Mouse (Mus musculus) forebrain, embryonic 16.5 days (tissue): ENCODE results near the gene Eif2ak2. TPM values are rescaled to one million over a fixed set of nuclear protein-coding genes. Genes with fewer than 3 reads are reported as not detected.

Experiments
- ATAC-seq: fragments of 200-750 bp; cut with Nextera tagmentation; 2 replicates; pipeline ENCODE4 v1.8.0; 2017; ENCODE audit warnings: mild to moderate bottlenecking, moderate library complexity
- H3K27ac ChIP-seq: fragments of 300-500 bp; sonication (generic); 2 replicates; pipeline ENCODE4 v1.5.1; 2014; ENCODE audit warnings: low read length, control low read depth
- H3K27me3 ChIP-seq: fragments of 300-500 bp; sonication (generic); replicated peaks from 2 replicates; pipeline ENCODE4 v1.6.1; 2014; ENCODE audit warnings: low read length; ENCODE audit not compliant: control insufficient read depth, insufficient read depth
- H3K36me3 ChIP-seq: fragments of 300-500 bp; sonication (generic); 2 replicates; pipeline ENCODE4 v1.6.1; 2014; ENCODE audit not compliant: control insufficient read depth, insufficient read depth
- H3K4me1 ChIP-seq: fragments of 300-500 bp; sonication (generic); replicated peaks from 2 replicates; pipeline ENCODE4 v1.6.1; 2014; ENCODE audit warnings: low read length; ENCODE audit not compliant: control insufficient read depth, insufficient read depth
- H3K4me2 ChIP-seq: fragments of 300-500 bp; sonication (generic); 2 replicates; pipeline ENCODE4 v1.6.1; 2014; ENCODE audit warnings: mild to moderate bottlenecking, low read length, control low read depth
- H3K4me3 ChIP-seq: fragments of 300-500 bp; sonication (generic); replicated peaks from 2 replicates; pipeline ENCODE4 v1.5.1; 2014; ENCODE audit warnings: mild to moderate bottlenecking, low read length, control low read depth
- H3K9ac ChIP-seq: fragments of 300-500 bp; sonication (generic); replicated peaks from 2 replicates; pipeline ENCODE4 v1.6.1; 2014; ENCODE audit warnings: low read depth, low read length, control low read depth
- H3K9me3 ChIP-seq: fragments of 300-500 bp; sonication (generic); 2 replicates; pipeline ENCODE4 v1.6.1; 2016; ENCODE audit warnings: low read length; ENCODE audit not compliant: control insufficient read depth
- WGBS: fragments of 180-500 bp; shearing (Covaris S2); extraction: QIAGEN DNeasy Blood & Tissue Kit; methylation state at CpG from one replicate; pipeline ENCODE4 v1.1.7; 2014; 5-methylcytosine and 5-hydroxymethylcytosine counted together
- polyA plus RNA-seq: library from polyadenylated mRNA; unstranded; fragments of >200 nt; fragmentation: Nextera tagmentation; extraction: Ambion mirVana; gene quantifications from 2 replicates; pipeline ENCODE4 v1.2.1, GENCODE M21; 2015

Gene Eif2ak2
- polyA plus RNA-seq = 2.2 and 3.1 TPM in 2 replicates

GRCm38 (mm10) chr17:78882401-78883112 is at the start of gene Eif2ak2:
Gene Eif2ak2 (minus strand): TSS chr17:78882573.
- Histone ChIP-seq H3K4me1 (peaks cover 7% of the 10 kb centered on the region; the same call in 1 of the 2 replicates), H3K9ac (peak within 1 kb of the TSS; percentile 47), H3K4me2 (peak within 1 kb of the TSS; percentile 63), H3K9me3 (no peaks in the 10 kb centered on the region), H3K27me3 (no peaks in the 10 kb centered on the region), H3K27ac (no peak within 1 kb of the TSS), H3K36me3 (no peaks in the 10 kb centered on the region), H3K4me3 (peak within 1 kb of the TSS; percentile 34)
- WGBS = under 1% methylated on average over 28 of the region's 28 CpGs
- peak; percentile 93 for ATAC-seq

- H3K27ac ChIP-seq = no peak overlapping the region
- no peak overlapping the region for H3K4me3 ChIP-seq
- WGBS = 38% methylated on average over 6 of the region's 6 CpGs
- peak overlapping the region; percentile 75 for H3K4me2 ChIP-seq
- H3K36me3 ChIP-seq = peaks cover 23% of the 10 kb centered on the region
- H3K9ac ChIP-seq = no peak overlapping the region
- no peaks in the 10 kb centered on the region for H3K9me3 ChIP-seq
- peaks cover 15% of the 10 kb centered on the region for H3K4me1 ChIP-seq
- ATAC-seq = no peak
- no peaks in the 10 kb centered on the region for H3K27me3 ChIP-seq
Measured at GRCm38 (mm10) chr17:78917696-78918095, 35.3 kb upstream of the Eif2ak2 start.

DNA sequence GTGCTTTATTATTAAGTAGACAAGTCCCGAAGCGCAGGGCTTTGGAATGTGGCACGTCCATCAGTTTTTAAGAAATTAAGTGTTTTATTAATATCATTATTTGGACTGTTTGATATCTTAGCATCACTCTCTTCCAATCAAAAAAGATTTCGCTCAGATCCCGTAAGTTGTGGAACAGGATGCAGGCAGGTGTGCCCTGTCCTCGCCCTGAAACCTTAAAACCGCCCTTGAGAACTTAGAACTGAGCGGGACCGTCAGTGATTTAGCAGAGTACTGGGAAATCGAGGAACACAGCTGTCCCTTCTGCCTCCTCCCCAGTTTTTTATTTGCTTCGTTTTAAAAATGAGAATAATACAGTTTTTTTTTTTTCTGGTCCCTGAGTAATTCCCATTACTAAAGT is 34.5 kb upstream of the Eif2ak2 start:
- peaks cover 18% of the 10 kb centered on the region for H3K36me3 ChIP-seq
- H3K4me1 ChIP-seq = peaks cover 15% of the 10 kb centered on the region
- 1% methylated on average over 11 of the region's 11 CpGs for WGBS
- no peaks in the 10 kb centered on the region for H3K27me3 ChIP-seq
- H3K9me3 ChIP-seq = no peaks in the 10 kb centered on the region
- H3K9ac ChIP-seq = peak overlapping the region; percentile 92
- peak overlapping the region; percentile 82 for H3K27ac ChIP-seq
- H3K4me3 ChIP-seq = peak overlapping the region; percentile 86
- H3K4me2 ChIP-seq = peak overlapping the region; percentile 75
- no peak for ATAC-seq

DNA sequence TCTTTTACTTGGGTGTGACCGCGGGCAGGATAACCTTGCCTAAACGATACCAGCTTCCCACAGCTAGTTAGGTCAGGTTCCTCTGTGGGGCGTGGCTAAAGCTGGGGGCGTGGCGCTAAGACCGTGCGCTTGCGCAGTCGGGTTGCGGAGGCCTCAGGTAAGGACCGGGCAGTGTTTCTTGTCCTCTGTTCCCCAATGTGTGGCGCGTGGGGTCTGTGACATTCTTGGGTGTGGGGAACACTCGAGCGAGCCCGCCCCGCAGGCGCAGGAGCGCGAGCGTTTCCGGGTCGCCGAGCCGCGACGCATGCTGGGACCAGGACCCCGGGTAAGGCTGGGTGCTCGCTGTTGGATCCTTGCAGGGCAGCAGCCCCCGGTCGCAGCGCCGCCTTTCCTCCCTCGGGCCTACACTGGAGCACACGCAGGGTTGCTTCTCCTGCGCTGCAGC is 34.0 kb upstream of the Eif2ak2 start, which contains the start of gene Cebpzos:
Gene Cebpzos, plus strand, starts transcription at position 132 of the 445 bp plus-strand sequence.
- H3K9me3 ChIP-seq = no peaks in the 10 kb centered on the region
- peak within 1 kb of the TSS; percentile 82 for H3K27ac ChIP-seq
- peak within 1 kb of the TSS; percentile 75 for H3K4me2 ChIP-seq
- H3K9ac ChIP-seq = peak within 1 kb of the TSS; percentile 92
- 0% methylated on average over 37 of the region's 37 CpGs for WGBS
- H3K4me3 ChIP-seq = peak within 1 kb of the TSS; percentile 86
- peak; percentile 94 for ATAC-seq
- H3K27me3 ChIP-seq = no peaks in the 10 kb centered on the region
- H3K4me1 ChIP-seq = peaks cover 15% of the 10 kb centered on the region
- H3K36me3 ChIP-seq = peaks cover 13% of the 10 kb centered on the region

- H3K4me3 ChIP-seq = peak overlapping the region; percentile 86
- H3K9me3 ChIP-seq = no peaks in the 10 kb centered on the region
- H3K9ac ChIP-seq = peak overlapping the region; percentile 92
- no peaks in the 10 kb centered on the region for H3K27me3 ChIP-seq
- H3K4me2 ChIP-seq = peak overlapping the region; percentile 75
- ATAC-seq = peak; percentile 21
- WGBS = 47% methylated on average over 6 of the region's 6 CpGs
- H3K4me1 ChIP-seq = peaks cover 15% of the 10 kb centered on the region
- H3K36me3 ChIP-seq = peaks cover 8% of the 10 kb centered on the region; the same call in 1 of the 2 replicates
- H3K27ac ChIP-seq = peak overlapping the region; percentile 82
Measured at GRCm38 (mm10) chr17:78915772-78916171, 33.4 kb upstream of the Eif2ak2 start.

GRCm38 (mm10) chr17:78913921-78914320 is 31.5 kb upstream of the Eif2ak2 start:
- no peaks in the 10 kb centered on the region for H3K9me3 ChIP-seq
- 83% methylated on average over 3 of the region's 3 CpGs for WGBS
- no peaks in the 10 kb centered on the region for H3K27me3 ChIP-seq
- H3K9ac ChIP-seq = no peak overlapping the region
- no peak overlapping the region for H3K4me2 ChIP-seq
- ATAC-seq = no peak
- H3K4me3 ChIP-seq = no peak overlapping the region
- H3K4me1 ChIP-seq = peaks cover 15% of the 10 kb centered on the region
- H3K36me3 ChIP-seq = peaks cover 3% of the 10 kb centered on the region; the same call in 1 of the 2 replicates
- no peak overlapping the region for H3K27ac ChIP-seq

GRCm38 (mm10) chr17:78912861-78913281 is 30.5 kb upstream of the Eif2ak2 start:
- no peaks in the 10 kb centered on the region for H3K27me3 ChIP-seq
- WGBS = 29% methylated on average over 6 of the region's 6 CpGs
- H3K9me3 ChIP-seq = no peaks in the 10 kb centered on the region
- H3K36me3 ChIP-seq = no peaks in the 10 kb centered on the region
- H3K27ac ChIP-seq = no peak overlapping the region
- peak overlapping the region; percentile 39 for H3K4me3 ChIP-seq
- H3K9ac ChIP-seq = peak overlapping the region; percentile 5; the same call in 1 of the 2 replicates
- H3K4me1 ChIP-seq = peaks cover 13% of the 10 kb centered on the region
- peak overlapping the region; percentile 42 for H3K4me2 ChIP-seq
- peak; percentile 75 for ATAC-seq

DNA sequence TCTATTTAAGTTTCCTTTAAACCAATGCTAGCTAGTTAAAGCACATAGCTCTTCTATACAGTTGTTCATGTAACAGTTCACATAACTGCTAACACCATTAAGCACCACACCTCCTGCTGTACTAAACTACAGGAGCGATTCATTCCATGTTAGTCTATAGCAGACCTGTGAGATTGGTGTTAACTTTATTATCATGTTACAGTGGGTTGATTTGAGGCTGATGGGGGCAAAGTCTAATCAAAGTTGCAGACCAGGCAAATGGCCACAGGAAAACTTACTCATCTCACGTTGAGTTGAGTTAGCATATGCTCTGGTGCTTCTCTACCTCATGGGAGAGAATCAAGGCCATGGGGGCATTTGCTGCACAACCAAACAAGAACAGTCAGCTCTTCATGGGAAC is 27.0 kb upstream of the Eif2ak2 start:
- ATAC-seq = no peak
- H3K4me3 ChIP-seq = no peak overlapping the region
- H3K27me3 ChIP-seq = no peaks in the 10 kb centered on the region
- WGBS = 75% methylated on average over 2 of the region's 2 CpGs
- H3K4me2 ChIP-seq = no peak overlapping the region
- no peaks in the 10 kb centered on the region for H3K36me3 ChIP-seq
- H3K27ac ChIP-seq = no peak overlapping the region
- H3K9me3 ChIP-seq = no peaks in the 10 kb centered on the region
- no peaks in the 10 kb centered on the region for H3K4me1 ChIP-seq
- no peak overlapping the region for H3K9ac ChIP-seq

GRCm38 (mm10) chr17:78906892-78907291 is 24.5 kb upstream of the Eif2ak2 start, which contains the start of gene Sult6b1:
Gene Sult6b1 (minus strand): TSS chr17:78906992.
- Histone ChIP-seq H3K4me1 (no peaks in the 10 kb centered on the region), H3K9ac (no peak within 1 kb of the TSS), H3K36me3 (no peaks in the 10 kb centered on the region), H3K9me3 (no peaks in the 10 kb centered on the region), H3K27ac (no peak within 1 kb of the TSS), H3K4me2 (no peak within 1 kb of the TSS), H3K27me3 (no peaks in the 10 kb centered on the region), H3K4me3 (no peak within 1 kb of the TSS)
- 87% methylated on average over 5 of the region's 5 CpGs for WGBS
- ATAC-seq = no peak
